Mouse (Mus musculus) thymus, adult 2 months (tissue): ENCODE results near the gene Fgf14.

ENCODE experiments used
- CTCF ChIP-seq: fragments of 200-500 bp; IDR thresholded peaks from 2 replicates; pipeline ENCODE4 v1.5.1; 2012; ENCODE audit warnings: mild to moderate bottlenecking, control low read depth, low read length, moderate library complexity, borderline replicate concordance; ENCODE audit not compliant: control insufficient read depth, poor library complexity, insufficient read depth; ENCODE audit errors: extremely low read depth
- POLR2A ChIP-seq: fragments of 200-500 bp; IDR thresholded peaks from 2 replicates; pipeline ENCODE4 v1.6.1; 2012; ENCODE audit warnings: mild to moderate bottlenecking, low read length, control low read depth, moderate library complexity; ENCODE audit not compliant: control insufficient read depth, poor library complexity, insufficient read depth; ENCODE audit errors: extremely low read depth

GRCm38 (mm10) chr14:124263199-124263598, 413.7 kb downstream of the Fgf14 start:
- no peak for TF ChIP-seq CTCF
- no peak for TF ChIP-seq POLR2A
